Mouse (Mus musculus) retina, embryonic 14.5 days (tissue): ENCODE results near the gene Capsl.

ENCODE experiments used
- DNase-seq: peaks from one replicate; pipeline ENCODE4 v3.0.0-alpha.2; 2015; ENCODE audit warnings: low spot score

Capsl gene

DNA sequence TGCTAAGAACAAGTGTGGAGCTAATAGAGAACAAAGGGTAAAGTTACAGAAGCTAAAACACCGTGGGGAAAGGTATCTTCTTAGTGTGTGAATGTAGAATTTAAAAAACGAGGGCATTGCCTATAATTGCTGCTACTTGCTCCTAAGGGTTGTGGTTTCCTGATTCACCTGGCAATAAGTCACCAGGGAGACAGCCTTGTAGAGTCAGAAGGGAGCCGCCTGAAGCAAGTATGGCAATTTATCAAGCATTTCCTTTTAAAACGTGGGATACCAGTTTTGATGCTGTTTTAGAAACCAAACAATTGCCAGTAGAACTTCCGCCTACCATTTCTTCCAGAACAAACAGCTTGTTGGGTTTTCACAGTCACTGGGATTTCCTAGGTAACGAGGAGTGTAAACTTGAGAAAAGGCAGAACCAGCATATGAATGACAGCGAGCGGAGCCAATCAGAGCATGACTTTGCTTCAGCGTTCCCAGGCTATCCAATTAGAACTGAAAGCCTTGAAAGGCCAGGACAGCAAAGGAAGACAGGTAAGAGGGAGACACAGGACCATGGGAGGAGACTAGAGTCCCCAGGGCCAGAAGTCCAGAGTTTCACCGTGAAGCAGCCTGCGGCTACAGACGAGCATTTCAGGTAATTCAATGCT lies at the start of gene Capsl:
TSS of gene Capsl (plus strand) at position 495 of the 647 bp plus-strand sequence.
- peak; percentile 47 for DNase-seq

- no peak for DNase-seq
These were observed 26.4 kb upstream of the Capsl start for GRCm38 (mm10) chr15:9409475-9409874.

DNA sequence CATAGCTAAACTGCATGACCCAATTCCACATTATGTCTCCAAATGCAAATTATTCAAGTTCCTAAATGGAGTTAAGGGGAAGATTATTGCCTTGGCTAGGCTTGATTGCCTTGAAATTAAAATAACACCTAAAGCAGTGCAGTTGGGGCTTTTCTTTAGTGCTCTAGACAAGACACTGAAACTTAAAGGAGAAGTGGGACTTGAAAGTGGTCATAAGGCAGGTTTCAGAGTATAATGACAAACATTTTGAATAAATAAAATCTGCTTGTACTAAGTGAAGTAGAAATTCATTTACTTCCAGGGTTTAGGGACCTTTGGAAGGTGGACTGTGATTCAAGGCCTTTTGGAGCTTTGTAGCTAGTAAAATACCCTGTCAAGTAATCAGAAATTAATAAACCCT lies 14.7 kb upstream of the Capsl start:
- no peak for DNase-seq

DNA sequence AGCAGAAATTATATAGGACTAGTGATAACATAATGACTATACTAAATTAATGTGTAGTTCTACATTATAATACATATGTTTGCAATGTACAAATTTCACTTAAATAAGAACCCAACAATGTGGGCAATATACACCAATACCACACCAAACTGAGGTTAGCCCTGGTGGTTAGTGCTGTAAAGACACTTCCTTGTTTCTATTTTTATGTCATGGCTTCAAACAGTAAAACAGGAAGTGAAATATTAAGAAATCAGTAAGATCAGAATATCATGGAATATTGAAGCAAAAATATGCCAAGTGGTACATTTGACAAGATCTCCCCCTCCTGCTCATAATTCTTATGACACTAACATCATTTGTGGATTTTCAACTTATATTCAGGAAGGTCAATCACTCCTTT lies 8.0 kb upstream of the Capsl start:
- no peak for DNase-seq

- DNase-seq: no peak
These were observed 6.0 kb upstream of the Capsl start for GRCm38 (mm10) chr15:9429843-9430242.

DNA sequence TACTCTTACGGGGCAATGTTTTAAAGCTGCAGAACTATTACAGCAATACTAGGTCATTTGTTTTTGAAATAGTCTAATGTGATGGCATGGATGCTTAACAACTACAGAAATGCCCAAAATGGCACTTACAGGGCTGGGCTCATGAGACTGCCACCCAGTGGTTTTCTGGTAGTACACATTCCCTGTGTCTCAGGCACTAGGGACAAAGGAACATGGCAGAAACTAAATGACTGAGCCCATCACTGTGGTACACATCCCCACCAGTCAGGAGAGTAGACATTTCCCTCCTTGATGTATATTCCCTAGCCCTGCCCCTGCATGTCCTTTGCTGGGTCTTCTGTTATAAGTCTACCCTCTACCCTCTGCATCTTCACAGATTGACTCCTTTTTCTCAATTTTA lies 16.2 kb downstream of the Capsl start:
- peak; percentile 17 for DNase-seq

DNA sequence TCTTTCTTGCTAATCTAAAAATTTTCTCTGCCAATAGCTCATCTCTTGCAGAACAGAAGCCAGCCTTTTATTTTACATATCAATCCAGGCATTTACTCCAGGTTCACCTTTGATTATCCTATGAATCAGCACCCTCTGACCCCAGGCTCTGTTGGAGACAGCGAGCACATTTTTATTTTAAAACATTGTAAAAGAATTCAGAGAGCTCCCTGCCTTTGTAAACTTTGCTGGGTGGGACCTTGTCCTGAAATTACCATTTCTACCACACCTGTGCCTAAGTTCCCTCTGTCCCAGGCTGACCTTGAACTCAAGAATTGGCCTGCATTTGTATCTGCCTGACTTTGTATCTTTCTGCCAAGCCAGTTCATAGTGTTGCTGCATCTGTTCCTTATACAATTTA lies 17.0 kb downstream of the Capsl start:
- no peak for DNase-seq

- no peak for DNase-seq
These were observed 18.4 kb downstream of the Capsl start for GRCm38 (mm10) chr15:9454198-9454597.

GRCm38 (mm10) chr15:9455241-9455640 lies 19.4 kb downstream of the Capsl start:
- DNase-seq: peak; percentile 80

DNA sequence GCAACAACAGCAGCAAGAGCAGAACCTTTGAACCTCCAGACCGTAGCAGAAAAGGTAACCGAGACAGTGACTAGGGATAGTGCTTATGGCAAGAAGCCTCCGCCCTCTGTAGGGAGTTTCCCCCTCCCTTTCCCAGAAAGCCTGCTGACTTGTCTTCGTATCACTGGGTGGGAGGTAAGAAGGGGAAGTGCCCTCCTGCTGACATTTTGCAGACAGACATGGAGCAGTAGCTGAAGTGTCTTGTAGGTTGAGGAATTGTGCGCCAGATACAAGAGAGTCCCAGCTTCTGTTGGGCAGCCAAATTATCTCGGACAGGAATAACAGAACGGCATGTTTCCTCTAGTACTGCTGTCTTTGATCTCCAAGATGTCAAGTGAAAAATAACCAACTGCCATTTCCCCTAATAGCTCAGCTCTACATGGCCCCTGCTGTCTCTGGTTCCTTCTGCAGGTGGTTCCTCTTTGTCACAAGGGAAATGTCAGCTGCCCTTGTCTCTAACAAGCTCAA lies 27.7 kb downstream of the Capsl start:
- no peak for DNase-seq

- DNase-seq: no peak
These were observed 28.2 kb downstream of the Capsl start for GRCm38 (mm10) chr15:9464039-9464438.

DNA sequence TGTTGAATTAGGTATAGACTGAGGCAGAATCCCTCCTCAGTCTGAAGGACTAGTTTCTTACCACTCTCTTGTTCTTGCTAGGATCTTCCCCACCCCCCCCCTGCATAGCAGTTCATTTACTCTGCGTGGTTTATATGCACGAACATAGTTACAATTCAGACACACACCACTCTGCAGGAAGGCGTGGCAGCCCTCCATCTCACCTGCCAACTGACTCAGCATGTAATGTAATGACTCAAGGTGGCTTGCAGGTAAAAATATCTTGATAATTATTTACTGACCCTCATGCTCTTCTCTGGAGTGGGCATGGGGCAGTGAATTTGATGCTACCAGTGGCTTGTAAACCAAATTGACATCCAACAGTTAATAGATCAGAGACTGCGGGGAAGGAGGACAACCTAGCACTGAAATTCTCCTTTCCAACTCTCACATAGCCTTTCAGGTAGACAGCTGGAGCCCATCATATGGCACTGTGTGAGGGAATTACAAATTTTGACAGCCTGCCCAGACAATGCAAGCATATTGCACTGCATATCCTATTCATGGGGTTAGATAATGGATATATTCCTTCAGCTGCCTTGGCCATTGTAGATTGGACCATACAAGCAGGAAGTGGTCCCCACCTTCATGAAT lies 35.3 kb downstream of the Capsl start:
- DNase-seq: no peak

DNA sequence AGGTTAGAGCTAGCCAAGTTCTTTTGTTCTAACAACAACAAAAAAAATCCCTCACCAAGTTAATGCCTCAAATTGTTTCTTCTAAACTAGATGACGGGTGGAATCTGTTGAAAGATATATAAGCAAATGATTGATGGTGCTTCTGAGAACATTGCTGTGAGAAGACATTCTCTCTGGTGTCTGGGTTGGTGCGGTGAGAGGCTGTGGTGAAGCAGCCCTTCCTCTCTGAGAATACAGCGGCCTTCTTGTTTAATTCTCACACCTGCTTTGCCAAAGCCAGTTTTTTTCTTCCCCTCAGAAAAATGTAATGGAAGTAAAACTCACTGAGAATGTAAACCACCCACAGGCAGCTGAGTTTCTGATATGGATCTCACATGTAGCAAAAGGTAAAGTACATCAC lies 36.3 kb downstream of the Capsl start:
- no peak for DNase-seq

GRCm38 (mm10) chr15:9472618-9473017 lies 36.8 kb downstream of the Capsl start:
- DNase-seq: no peak

DNA sequence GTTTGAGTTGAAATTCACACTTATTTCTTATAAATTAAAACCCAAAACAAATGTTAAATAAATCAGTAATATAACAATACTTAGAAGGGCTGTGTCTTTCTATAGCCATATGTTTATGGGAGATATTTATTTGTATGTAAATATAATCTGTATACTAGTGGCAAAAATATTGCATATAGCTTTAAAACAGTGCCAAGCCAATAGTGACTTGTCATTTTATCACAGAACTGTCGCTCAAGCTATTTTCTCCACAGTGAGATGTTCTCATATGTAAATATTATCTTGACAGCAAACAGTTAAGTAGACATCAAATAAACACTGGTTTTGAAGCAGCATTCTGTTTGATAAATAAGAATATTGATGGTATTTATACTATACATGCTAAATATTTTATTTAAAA lies 37.4 kb downstream of the Capsl start:
- DNase-seq: no peak

GRCm38 (mm10) chr15:9489417-9490118 lies 53.7 kb downstream of the Capsl start:
- DNase-seq: no peak

DNA sequence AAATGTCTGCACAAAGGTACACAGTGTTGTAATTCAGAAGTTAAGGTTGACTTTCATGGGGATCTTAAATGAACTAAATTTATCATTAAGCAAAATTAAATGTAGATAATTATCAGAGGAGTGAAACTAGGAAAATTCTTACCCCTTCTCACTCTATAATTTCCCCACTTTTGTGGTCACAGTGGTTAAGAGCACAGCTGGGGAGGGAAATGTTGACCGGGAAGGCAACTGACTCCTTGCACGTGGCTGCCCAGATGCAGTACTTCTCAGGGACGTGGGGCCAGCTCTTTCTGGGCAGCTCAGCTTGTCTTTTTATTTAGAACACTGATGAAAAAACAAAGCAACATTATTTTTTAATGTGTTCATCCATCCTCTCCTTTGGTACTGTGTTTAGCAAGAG lies 56.2 kb downstream of the Capsl start:
- DNase-seq: no peak
